Mouse (Mus musculus) E14TG2a.4 (cell line): ENCODE measurements around the gene Dcdc2a.

ENCODE experiments used
- H3K27me3 ChIP-seq: 2 replicates; pipeline ENCODE4 v1.6.1; 2014; ENCODE audit warnings: low read length, control low read depth; ENCODE audit not compliant: insufficient read depth
- H3K36me3 ChIP-seq: 2 replicates; pipeline ENCODE4 v1.6.1; 2014; ENCODE audit warnings: low read length, control low read depth; ENCODE audit not compliant: insufficient read depth
- H3K4me1 ChIP-seq: replicated peaks from 2 replicates; pipeline ENCODE4 v1.6.1; 2014; ENCODE audit warnings: low read depth, low read length, control low read depth
- H3K4me3 ChIP-seq: replicated peaks from 2 replicates; pipeline ENCODE4 v1.5.1; 2014; ENCODE audit warnings: mild to moderate bottlenecking, low read length
- H3K9me3 ChIP-seq: 2 replicates; pipeline ENCODE4 v1.6.1; 2014; ENCODE audit warnings: low read length, control low read depth
- CTCF ChIP-seq: conservative IDR thresholded peaks from 2 replicates; pipeline ENCODE4 v1.5.1; 2014; ENCODE audit warnings: low read length
- NANOG ChIP-seq: IDR thresholded peaks from 2 replicates; pipeline ENCODE4 v1.6.1; 2014; ENCODE audit warnings: borderline replicate concordance, low read length, mixed read lengths
- POU5F1 ChIP-seq: IDR thresholded peaks from 2 replicates; pipeline ENCODE4 v1.6.1; 2014; ENCODE audit warnings: low read length, borderline replicate concordance

Gene Dcdc2a

DNA sequence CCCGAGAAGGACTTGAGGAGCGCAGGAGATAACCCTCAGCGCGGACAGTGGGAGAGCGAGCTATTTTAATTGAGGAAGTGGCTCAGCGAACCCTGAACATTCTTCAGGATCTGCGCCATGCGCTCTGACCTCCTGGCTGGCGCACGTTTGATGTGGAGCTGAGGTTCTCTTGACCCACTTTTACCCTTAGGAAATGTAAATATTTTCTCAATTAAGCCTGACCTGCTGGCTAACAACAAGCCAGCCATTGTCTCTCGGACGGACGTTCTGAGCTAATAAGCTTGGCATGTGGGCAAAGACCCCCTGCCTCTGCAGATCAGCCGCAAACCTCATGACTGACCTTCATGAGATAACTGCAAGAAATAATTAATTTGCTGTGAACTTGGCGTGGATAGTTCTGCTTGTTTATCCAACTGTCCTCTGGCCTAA is 27.4 kb downstream of the Dcdc2a start:
- Histone ChIP-seq H3K36me3 (no peaks in the 10 kb centered on the region), H3K4me3 (no peak overlapping the region), H3K4me1 (no peaks in the 10 kb centered on the region), H3K27me3 (peaks cover 8% of the 10 kb centered on the region), H3K9me3 (peaks cover 9% of the 10 kb centered on the region)
- TF ChIP-seq POU5F1 = no peak
- TF ChIP-seq CTCF = no peak
- TF ChIP-seq NANOG = no peak

DNA sequence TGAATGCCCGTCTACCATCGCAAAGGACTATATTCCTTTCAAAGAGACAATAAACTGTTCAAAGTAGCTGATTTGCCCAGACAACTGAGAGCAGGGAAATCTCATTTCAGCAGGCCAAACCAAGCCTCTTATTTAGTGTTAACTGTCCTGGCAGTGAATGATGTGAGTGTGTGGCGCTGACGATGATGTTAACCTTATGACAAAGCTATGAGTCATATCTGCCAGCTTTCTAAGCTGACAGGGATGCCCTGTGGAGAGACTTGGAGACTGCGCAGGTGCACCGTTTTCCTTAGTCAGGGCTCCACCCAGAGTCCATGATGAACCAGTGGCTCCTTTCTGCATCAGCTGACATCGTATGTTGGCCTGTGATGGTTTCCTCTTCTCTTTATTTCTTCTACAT is 29.3 kb downstream of the Dcdc2a start:
- TF ChIP-seq NANOG (no peak), CTCF (no peak), POU5F1 (no peak)
- no peaks in the 10 kb centered on the region for H3K4me1 ChIP-seq
- peaks cover 21% of the 10 kb centered on the region for H3K9me3 ChIP-seq
- peaks cover 8% of the 10 kb centered on the region for H3K27me3 ChIP-seq
- H3K4me3 ChIP-seq = no peak overlapping the region
- no peaks in the 10 kb centered on the region for H3K36me3 ChIP-seq

- Histone ChIP-seq H3K36me3 (no peaks in the 10 kb centered on the region), H3K4me1 (no peaks in the 10 kb centered on the region), H3K9me3 (peaks cover 21% of the 10 kb centered on the region), H3K4me3 (no peak overlapping the region), H3K27me3 (no peaks in the 10 kb centered on the region)
- TF ChIP-seq NANOG (no peak), CTCF (no peak), POU5F1 (no peak)
These were observed 35.5 kb downstream of the Dcdc2a start for GRCm38 (mm10) chr13:25091347-25091746.

GRCm38 (mm10) chr13:25093776-25094175 is 38.0 kb downstream of the Dcdc2a start:
- Histone ChIP-seq H3K36me3 (no peaks in the 10 kb centered on the region), H3K4me1 (no peaks in the 10 kb centered on the region), H3K27me3 (no peaks in the 10 kb centered on the region), H3K4me3 (no peak overlapping the region), H3K9me3 (peaks cover 6% of the 10 kb centered on the region)
- no peak for TF ChIP-seq NANOG
- TF ChIP-seq POU5F1 = no peak
- TF ChIP-seq CTCF = no peak

DNA sequence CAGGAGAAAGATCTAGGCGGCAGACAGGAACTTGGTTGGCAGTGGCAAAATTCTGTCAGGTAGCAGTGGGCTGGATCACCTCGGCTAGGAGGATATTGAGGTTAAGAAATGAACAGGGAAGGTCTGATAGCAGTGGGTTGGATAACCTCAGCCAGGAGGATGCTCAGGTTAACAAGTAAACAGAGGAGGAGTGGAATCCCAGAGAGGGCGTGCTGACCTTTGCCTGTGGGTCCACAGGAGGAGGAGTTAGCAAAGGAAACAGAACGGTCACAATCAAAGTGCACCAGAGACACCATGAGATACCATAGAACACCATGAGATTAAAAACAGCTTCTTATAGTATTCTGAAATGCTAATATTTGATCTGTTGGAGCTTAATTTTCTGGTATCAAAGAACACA is 38.6 kb downstream of the Dcdc2a start:
- H3K4me3 ChIP-seq = no peak overlapping the region
- H3K27me3 ChIP-seq = no peaks in the 10 kb centered on the region
- H3K36me3 ChIP-seq = no peaks in the 10 kb centered on the region
- no peaks in the 10 kb centered on the region for H3K4me1 ChIP-seq
- TF ChIP-seq CTCF (no peak), NANOG (no peak), POU5F1 (no peak)
- H3K9me3 ChIP-seq = 0 out of 2 replicates have a peak, but pooled peaks cover 2% of the 10 kb centered on the region

DNA sequence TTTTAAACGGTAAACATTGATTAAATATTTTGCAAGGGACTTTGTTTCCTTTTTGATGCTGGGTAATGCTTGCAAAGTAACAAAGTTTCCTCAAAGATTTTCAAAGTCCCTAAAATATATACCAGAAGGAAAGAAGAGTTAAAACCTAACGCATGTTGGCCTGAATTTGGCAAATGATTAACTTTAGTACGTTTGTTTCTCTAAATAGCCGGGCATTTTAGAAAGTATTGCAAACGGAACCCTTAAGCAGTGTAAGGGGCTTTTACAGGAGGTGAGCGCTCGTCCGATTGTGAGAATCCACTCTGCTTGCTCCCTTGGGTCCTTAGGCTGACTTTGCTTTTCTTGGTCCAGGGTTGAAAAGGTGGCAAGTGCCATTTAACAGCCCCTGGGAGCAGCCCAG is 41.5 kb downstream of the Dcdc2a start:
- TF ChIP-seq POU5F1 (no peak), CTCF (no peak), NANOG (no peak)
- Histone ChIP-seq H3K36me3 (no peaks in the 10 kb centered on the region), H3K27me3 (peaks cover 5% of the 10 kb centered on the region; the same call in 1 of the 2 replicates), H3K4me1 (peaks cover 4% of the 10 kb centered on the region), H3K4me3 (no peak overlapping the region), H3K9me3 (no peaks in the 10 kb centered on the region)

- H3K9me3 ChIP-seq = no peaks in the 10 kb centered on the region
- H3K36me3 ChIP-seq = no peaks in the 10 kb centered on the region
- TF ChIP-seq POU5F1 (no peak), NANOG (no peak), CTCF (no peak)
- peaks cover 5% of the 10 kb centered on the region; the same call in 1 of the 2 replicates for H3K27me3 ChIP-seq
- peaks cover 7% of the 10 kb centered on the region for H3K4me1 ChIP-seq
- H3K4me3 ChIP-seq = no peak overlapping the region
These were observed 42.8 kb downstream of the Dcdc2a start for GRCm38 (mm10) chr13:25098578-25098977.

- TF ChIP-seq NANOG (no peak), POU5F1 (no peak), CTCF (no peak)
- Histone ChIP-seq H3K4me1 (peaks cover 7% of the 10 kb centered on the region), H3K9me3 (no peaks in the 10 kb centered on the region), H3K27me3 (peaks cover 5% of the 10 kb centered on the region; the same call in 1 of the 2 replicates), H3K4me3 (no peak overlapping the region), H3K36me3 (no peaks in the 10 kb centered on the region)
These were observed 43.7 kb downstream of the Dcdc2a start for GRCm38 (mm10) chr13:25099508-25099907.

DNA sequence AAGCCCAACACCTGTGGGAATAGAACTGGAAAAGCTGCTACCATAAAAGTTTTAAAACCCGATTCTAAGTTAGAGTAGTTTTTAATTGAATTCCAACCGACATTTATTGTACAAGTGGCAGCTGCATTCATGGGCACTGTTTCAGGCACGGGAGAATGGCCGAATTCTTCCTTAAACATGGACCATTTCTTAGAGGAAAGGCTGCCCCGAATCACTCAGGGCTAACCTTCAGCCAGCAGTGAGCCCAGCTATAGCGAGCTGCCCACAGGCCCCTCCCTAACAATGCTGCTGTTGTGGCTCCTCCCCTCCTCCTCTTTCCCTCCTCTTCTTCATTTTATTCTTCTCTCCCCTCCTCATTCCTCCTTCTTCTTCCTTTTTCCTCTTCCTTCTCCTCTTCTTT is 44.8 kb downstream of the Dcdc2a start:
- TF ChIP-seq POU5F1 = no peak
- no peak for TF ChIP-seq CTCF
- TF ChIP-seq NANOG = no peak

More for the DNA sequence above, 44.8 kb downstream of the Dcdc2a start:
- Histone ChIP-seq H3K36me3 (no peaks in the 10 kb centered on the region), H3K4me3 (no peak overlapping the region), H3K27me3 (peaks cover 5% of the 10 kb centered on the region; the same call in 1 of the 2 replicates), H3K4me1 (peaks cover 7% of the 10 kb centered on the region), H3K9me3 (no peaks in the 10 kb centered on the region)
